Mouse (Mus musculus) olfactory bulb, adult 2 months (tissue): Measurements from ENCODE around the gene Lrrc8e.

ENCODE experiments used
- CTCF ChIP-seq: fragments of 200-500 bp; IDR thresholded peaks from 2 replicates; pipeline ENCODE4 v1.5.1; 2012; ENCODE audit warnings: low read depth, mild to moderate bottlenecking, low read length, moderate library complexity; ENCODE audit not compliant: insufficient read depth
- POLR2A ChIP-seq: fragments of 200-500 bp; IDR thresholded peaks from 2 replicates; pipeline ENCODE4 v1.6.1; 2012; ENCODE audit warnings: mild to moderate bottlenecking, low read depth, low read length, moderate library complexity; ENCODE audit not compliant: insufficient read depth

DNA sequence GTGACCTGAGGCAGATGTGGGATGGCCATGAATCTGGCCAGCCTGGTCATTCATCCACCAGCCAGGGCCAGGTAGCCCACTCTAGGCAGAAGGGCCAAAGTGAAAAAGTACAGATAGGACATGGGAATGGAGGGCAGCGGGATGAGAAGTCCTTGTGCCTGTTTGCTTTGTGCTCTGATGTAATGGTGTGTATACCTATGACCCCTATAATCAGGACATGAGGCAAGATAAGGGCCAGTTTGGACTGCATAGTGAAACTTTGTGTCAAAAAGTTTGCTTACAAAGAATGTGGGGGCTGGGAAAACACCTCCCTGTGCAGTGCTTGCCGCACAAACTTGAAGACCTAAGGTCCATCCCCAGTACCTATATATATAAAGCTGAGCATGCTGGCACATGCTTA is 40.5 kb upstream of the Lrrc8e start:
- no peak for TF ChIP-seq CTCF
- TF ChIP-seq POLR2A, result no peak
